Mouse (Mus musculus) liver, embryonic 16.5 days (tissue): Measurements from ENCODE around the gene Ccdc86. TPM values are rescaled to one million over a fixed set of nuclear protein-coding genes. Genes with fewer than 3 reads are reported as not detected.

Source experiments
- ATAC-seq: fragments of 200-750 bp; cut with Nextera tagmentation; 2 replicates; pipeline ENCODE4 v1.8.0; 2017; ENCODE audit warnings: low read depth, mild to moderate bottlenecking, moderate number of reproducible peaks, moderate library complexity
- H3K27ac ChIP-seq: fragments of 300-500 bp; sonication (generic); 2 replicates; pipeline ENCODE4 v1.5.1; 2014; ENCODE audit warnings: mild to moderate bottlenecking, low read length
- H3K27me3 ChIP-seq: fragments of 300-500 bp; sonication (generic); 2 replicates; pipeline ENCODE4 v1.6.1; 2014; ENCODE audit warnings: low read depth, low read length, mixed read lengths; ENCODE audit not compliant: control insufficient read depth, insufficient read depth
- H3K36me3 ChIP-seq: fragments of 300-500 bp; sonication (generic); 2 replicates; pipeline ENCODE4 v1.6.1; 2014; ENCODE audit warnings: mild to moderate bottlenecking; ENCODE audit not compliant: control insufficient read depth, insufficient read depth
- H3K4me1 ChIP-seq: fragments of 300-500 bp; sonication (generic); 2 replicates; pipeline ENCODE4 v1.6.1; 2014; ENCODE audit warnings: low read depth, low read length, mixed read lengths; ENCODE audit not compliant: control insufficient read depth
- H3K4me2 ChIP-seq: fragments of 300-500 bp; sonication (generic); 2 replicates; pipeline ENCODE4 v1.6.1; 2014; ENCODE audit warnings: low read depth, low read length, mixed read lengths
- H3K4me3 ChIP-seq: fragments of 300-500 bp; sonication (generic); 2 replicates; pipeline ENCODE4 v1.5.1; 2014; ENCODE audit warnings: low read depth, mild to moderate bottlenecking, low read length
- H3K9ac ChIP-seq: fragments of 300-500 bp; sonication (generic); 2 replicates; pipeline ENCODE4 v1.6.1; 2014; ENCODE audit warnings: low read depth, low read length
- H3K9me3 ChIP-seq: fragments of 300-500 bp; sonication (generic); replicated peaks from 2 replicates; pipeline ENCODE4 v1.6.1; 2016; ENCODE audit warnings: low read length; ENCODE audit not compliant: control insufficient read depth
- WGBS: fragments of 180-500 bp; shearing (Covaris S2); extraction: QIAGEN DNeasy Blood & Tissue Kit; methylation state at CpG from one replicate; pipeline ENCODE4 v1.1.7; 2014; ENCODE audit not compliant: insufficient replicate concordance; 5-methylcytosine and 5-hydroxymethylcytosine counted together
- polyA plus RNA-seq: library from polyadenylated mRNA; unstranded; fragments of >200 nt; fragmentation: Nextera tagmentation; extraction: Ambion mirVana; gene quantifications from 2 replicates; pipeline ENCODE4 v1.2.1, GENCODE M21; 2015

Gene Ccdc86
- polyA plus RNA-seq, result 9.0 and 9.1 TPM in 2 replicates

- H3K36me3 ChIP-seq, result peaks cover 3% of the 10 kb centered on the region
- H3K27me3 ChIP-seq, result no peaks in the 10 kb centered on the region
- H3K9me3 ChIP-seq, result no peaks in the 10 kb centered on the region
- WGBS, result under 1% methylated on average over 30 of the region's 30 CpGs
- peak within 1 kb of the TSS; percentile 77 for H3K4me3 ChIP-seq
- H3K4me1 ChIP-seq, result peaks cover 25% of the 10 kb centered on the region
- peak within 1 kb of the TSS; percentile 90 for H3K4me2 ChIP-seq
- H3K27ac ChIP-seq, result peak within 1 kb of the TSS; percentile 24; the same call in 1 of the 2 replicates
- H3K9ac ChIP-seq, result peak within 1 kb of the TSS; percentile 73
- ATAC-seq, result peak; percentile 98
Measured at GRCm38 (mm10) chr19:10949112-10949511, at the start of gene Ccdc86. Gene Ccdc86, minus strand, starts transcription at chr19:10949266.

DNA sequence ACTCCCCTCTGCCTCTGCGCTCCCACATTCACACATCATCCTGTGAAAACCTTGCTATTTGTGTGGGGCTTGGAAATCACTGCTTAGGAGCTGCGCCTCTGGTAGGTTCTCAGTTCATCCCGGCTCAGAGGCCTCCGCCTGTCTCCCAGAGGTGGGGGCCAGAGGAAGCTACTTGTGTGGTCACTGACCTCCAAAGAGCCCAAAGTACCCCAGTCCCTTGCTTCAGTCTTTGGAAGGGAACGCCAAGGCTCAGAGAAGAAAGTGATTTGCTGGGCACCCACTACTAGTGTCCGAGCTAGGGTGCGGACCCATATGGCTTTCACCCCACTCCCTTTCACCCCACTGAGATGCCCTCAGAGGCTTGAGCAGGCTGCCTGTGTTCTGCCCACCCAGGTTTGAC, 44.1 kb upstream of the Ccdc86 start, which contains the start of gene Ms4a15:
Gene Ms4a15 (minus strand): TSS at position 101 of the 400 bp plus-strand sequence.
- Histone ChIP-seq H3K4me3 (no peak within 1 kb of the TSS), H3K36me3 (no peaks in the 10 kb centered on the region), H3K9ac (no peak within 1 kb of the TSS), H3K9me3 (no peaks in the 10 kb centered on the region), H3K27ac (no peak within 1 kb of the TSS), H3K27me3 (no peaks in the 10 kb centered on the region), H3K4me2 (no peak within 1 kb of the TSS), H3K4me1 (no peaks in the 10 kb centered on the region)
- no peak for ATAC-seq
- 63% methylated on average over 7 of the region's 7 CpGs for WGBS

GRCm38 (mm10) chr19:10991911-10992310, 42.8 kb upstream of the Ccdc86 start:
- Histone ChIP-seq H3K27me3 (no peaks in the 10 kb centered on the region), H3K9me3 (no peaks in the 10 kb centered on the region), H3K4me3 (no peak overlapping the region), H3K9ac (no peak overlapping the region), H3K36me3 (no peaks in the 10 kb centered on the region), H3K4me1 (no peaks in the 10 kb centered on the region), H3K27ac (no peak overlapping the region), H3K4me2 (no peak overlapping the region)
- ATAC-seq, result no peak

- H3K4me1 ChIP-seq, result no peaks in the 10 kb centered on the region
- H3K9me3 ChIP-seq, result no peaks in the 10 kb centered on the region
- no peak overlapping the region for H3K27ac ChIP-seq
- no peak overlapping the region for H3K9ac ChIP-seq
- WGBS, result 64% methylated on average over 1 of the region's 1 CpGs
- no peak overlapping the region for H3K4me3 ChIP-seq
- no peak overlapping the region for H3K4me2 ChIP-seq
- H3K27me3 ChIP-seq, result no peaks in the 10 kb centered on the region
- H3K36me3 ChIP-seq, result no peaks in the 10 kb centered on the region
- ATAC-seq, result no peak
Measured at GRCm38 (mm10) chr19:10990751-10991150, 41.7 kb upstream of the Ccdc86 start.

- WGBS, result 59% methylated on average over 1 of the region's 1 CpGs
- Histone ChIP-seq H3K9me3 (no peaks in the 10 kb centered on the region), H3K4me1 (no peaks in the 10 kb centered on the region), H3K9ac (no peak overlapping the region), H3K4me3 (no peak overlapping the region), H3K36me3 (no peaks in the 10 kb centered on the region), H3K27ac (no peak overlapping the region), H3K27me3 (no peaks in the 10 kb centered on the region), H3K4me2 (no peak overlapping the region)
- ATAC-seq, result no peak
Measured at GRCm38 (mm10) chr19:10988563-10988962, 39.5 kb upstream of the Ccdc86 start.

GRCm38 (mm10) chr19:10985889-10986288, 36.8 kb upstream of the Ccdc86 start:
- Histone ChIP-seq H3K36me3 (no peaks in the 10 kb centered on the region), H3K27me3 (no peaks in the 10 kb centered on the region), H3K4me1 (no peaks in the 10 kb centered on the region), H3K9me3 (no peaks in the 10 kb centered on the region), H3K27ac (no peak overlapping the region), H3K4me3 (no peak overlapping the region), H3K9ac (no peak overlapping the region), H3K4me2 (no peak overlapping the region)
- WGBS, result 78% methylated on average over 4 of the region's 4 CpGs
- ATAC-seq, result no peak

- no peaks in the 10 kb centered on the region for H3K36me3 ChIP-seq
- no peaks in the 10 kb centered on the region for H3K27me3 ChIP-seq
- peaks cover 1% of the 10 kb centered on the region for H3K4me1 ChIP-seq
- H3K4me2 ChIP-seq, result no peak overlapping the region
- no peak for ATAC-seq
- no peak overlapping the region for H3K27ac ChIP-seq
- WGBS, result 57% methylated on average over 13 of the region's 13 CpGs
- no peak overlapping the region for H3K9ac ChIP-seq
- H3K9me3 ChIP-seq, result no peaks in the 10 kb centered on the region
- H3K4me3 ChIP-seq, result no peak overlapping the region
Measured at GRCm38 (mm10) chr19:10984551-10984950, 35.5 kb upstream of the Ccdc86 start.

DNA sequence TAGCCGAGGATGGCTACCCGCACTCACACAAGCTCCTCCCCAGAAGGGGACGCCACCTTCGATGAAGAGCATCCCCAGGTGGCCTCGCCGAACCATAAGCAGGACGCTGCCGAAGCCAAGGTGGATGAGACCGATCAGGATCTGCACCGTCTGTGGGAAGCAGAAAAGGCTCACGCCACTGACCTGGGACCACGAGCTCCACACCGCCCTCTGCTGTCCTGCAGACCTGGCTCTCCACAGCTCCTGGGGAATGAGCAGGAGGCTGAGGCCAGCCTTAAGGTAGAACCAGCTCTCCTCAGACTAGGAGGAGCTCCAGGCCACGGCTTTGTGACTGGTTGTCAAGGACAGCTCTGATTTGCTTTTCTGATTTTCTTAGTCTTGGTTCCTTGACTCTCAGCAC, 34.1 kb upstream of the Ccdc86 start:
- Histone ChIP-seq H3K27ac (no peak overlapping the region), H3K9ac (no peak overlapping the region), H3K27me3 (no peaks in the 10 kb centered on the region), H3K9me3 (no peaks in the 10 kb centered on the region), H3K36me3 (no peaks in the 10 kb centered on the region), H3K4me2 (no peak overlapping the region), H3K4me1 (peaks cover 4% of the 10 kb centered on the region), H3K4me3 (no peak overlapping the region)
- WGBS, result 14% methylated on average over 14 of the region's 14 CpGs
- ATAC-seq, result no peak

GRCm38 (mm10) chr19:10980210-10980609, 31.1 kb upstream of the Ccdc86 start:
- no peak for ATAC-seq
- 52% methylated on average over 5 of the region's 5 CpGs for WGBS
- no peaks in the 10 kb centered on the region for H3K27me3 ChIP-seq
- no peaks in the 10 kb centered on the region for H3K36me3 ChIP-seq
- no peak overlapping the region for H3K4me2 ChIP-seq
- H3K4me3 ChIP-seq, result no peak overlapping the region
- H3K4me1 ChIP-seq, result peaks cover 4% of the 10 kb centered on the region
- H3K9ac ChIP-seq, result no peak overlapping the region
- no peaks in the 10 kb centered on the region for H3K9me3 ChIP-seq
- H3K27ac ChIP-seq, result no peak overlapping the region
